14 mouse cellular contexts compared by ENCODE assay signal in the genomic region with DNA sequence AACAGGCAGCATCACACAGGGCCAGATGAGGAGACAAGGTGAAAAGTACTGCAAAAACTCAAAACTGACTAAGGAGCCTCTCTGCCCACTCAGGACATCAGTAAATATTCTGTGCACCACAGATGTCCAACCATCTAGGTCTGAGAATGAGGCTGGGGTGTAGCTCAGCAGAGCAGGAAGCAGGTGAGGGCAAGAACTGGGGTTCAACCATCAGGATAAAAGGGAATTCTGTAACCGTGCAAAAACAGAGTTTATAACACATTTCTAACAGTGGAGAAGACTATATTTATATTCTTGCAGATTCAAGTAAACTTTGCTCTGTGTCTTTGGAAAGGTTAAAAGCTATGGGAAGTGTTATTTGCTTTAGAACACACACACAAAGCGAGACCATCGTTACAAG. TPM values are rescaled to one million over a fixed set of nuclear protein-coding genes. Genes with fewer than 3 reads are reported as not detected.
A peak's percentile ranks its signal among the peaks of the same experiment; 100 is the strongest.
DNase-seq lines count a peak whose midpoint lies in the region; ATAC-seq and TF ChIP-seq lines count a peak whose summit lies in the region.
"Had no signal": no experiment of that assay in that cellular context is flagged by ENCODE, and none has a peak within 500 bp of the region (broad histone marks: within the 10 kb centered on the region; RNA-seq: fewer than 3 reads in every experiment).

No protein-coding gene starts in this region.

- H3K9ac ChIP-seq in hindbrain, embryonic 13.5 days: no peak overlapping the region
- H3K9ac ChIP-seq in liver, embryonic 14.5 days (replicated peaks): peak overlapping the region; percentile 18; the same call in 1 of the 2 replicates

- DNase-seq in heart, adult 11 months: peak; percentile 64
- DNase-seq in heart, adult 9 months (ENCODE audit: low spot score in 2 of 2): no peak
- DNase-seq in embryonic facial prominence, embryonic 10.5 days (ENCODE audit: low spot score): no peak
- no peak for DNase-seq in liver, embryonic 14.5 days (ENCODE audit: low read depth in 3 of 3, low spot score in 3 of 3)
- no peak for DNase-seq in layer of hippocampus, postnatal 14 days (ENCODE audit: low spot score in 2 of 2)
- no peak for DNase-seq in gastrocnemius, adult 8-10 months (ENCODE audit: low spot score in 2 of 2)
- no peak for DNase-seq in embryo, embryonic 10.5 days (ENCODE audit: low spot score)
- DNase-seq: B cell, adult 2 months; cerebellum, postnatal 25 days; heart, adult 2 months; kidney, postnatal 36 days had no signal

- peaks cover 17% of the 10 kb centered on the region for H3K36me3 ChIP-seq in embryonic facial prominence, embryonic 10.5 days (replicated peaks)
- H3K36me3 ChIP-seq in hindbrain, embryonic 13.5 days: no peaks in the 10 kb centered on the region
- no peaks in the 10 kb centered on the region; the same call in 1 of the 2 replicates for H3K36me3 ChIP-seq in liver, embryonic 14.5 days (replicated peaks; ENCODE audit: control insufficient read depth, insufficient read depth, low read depth)

- peak overlapping the region; percentile 90 for H3K4me3 ChIP-seq in embryonic facial prominence, embryonic 10.5 days
- H3K4me3 ChIP-seq in hindbrain, embryonic 13.5 days: no peak overlapping the region
- H3K4me3 ChIP-seq in liver, embryonic 14.5 days (ENCODE audit: insufficient read depth in 1 of 2, low read depth in 2 of 2, low read length in 2 of 2): peak overlapping the region in 1 of 2 experiments; percentile 97; a peak in 1 of 4 replicates
- H3K4me3 ChIP-seq: heart, adult 2 months had no signal

- no peak overlapping the region for H3K27ac ChIP-seq in embryonic facial prominence, embryonic 10.5 days (replicated peaks)
- no peak overlapping the region for H3K27ac ChIP-seq in hindbrain, embryonic 13.5 days
- H3K27ac ChIP-seq in liver, embryonic 14.5 days: no peak overlapping the region
- H3K27ac ChIP-seq: heart, adult 2 months had no signal

- ATAC-seq in hindbrain, embryonic 13.5 days (ENCODE audit: low FRiP score): no peak
- no peak for ATAC-seq in liver, embryonic 14.5 days (ENCODE audit: insufficient read depth)

- H3K4me1 ChIP-seq in embryonic facial prominence, embryonic 10.5 days: peaks cover 33% of the 10 kb centered on the region
- H3K4me1 ChIP-seq in hindbrain, embryonic 13.5 days (replicated peaks): peaks cover 14% of the 10 kb centered on the region
- peaks cover 27 to 35% of the 10 kb centered on the region in 2 experiments for H3K4me1 ChIP-seq in liver, embryonic 14.5 days (replicated peaks; ENCODE audit: control insufficient read depth in 2 of 2, insufficient read depth in 2 of 2, low read length in 1 of 2)

- no peaks in the 10 kb centered on the region for H3K27me3 ChIP-seq in embryonic facial prominence, embryonic 10.5 days (replicated peaks; ENCODE audit: low read depth, poor library complexity, severe bottlenecking)
- no peaks in the 10 kb centered on the region for H3K27me3 ChIP-seq in hindbrain, embryonic 13.5 days
- H3K27me3 ChIP-seq in liver, embryonic 14.5 days (ENCODE audit: control insufficient read depth, insufficient read depth, low read length): no peaks in the 10 kb centered on the region

- WGBS in embryonic facial prominence, embryonic 10.5 days: 91% methylated on average over 3 of the region's 3 CpGs
- WGBS in hindbrain, embryonic 13.5 days: 91% methylated on average over 3 of the region's 3 CpGs
- 66% methylated on average over 3 of the region's 3 CpGs for WGBS in liver, embryonic 14.5 days (ENCODE audit: insufficient replicate concordance)

- no peak for TF ChIP-seq CTCF in liver, embryonic 14.5 days (IDR thresholded peaks at IDR 0.05; ENCODE audit: low read depth)

- H3K4me2 ChIP-seq in hindbrain, embryonic 13.5 days: peak overlapping the region; percentile 19; the same call in 1 of the 2 replicates
- H3K4me2 ChIP-seq in liver, embryonic 14.5 days (ENCODE audit: low read depth): peak overlapping the region; percentile 92

- H3K9me3 ChIP-seq in embryonic facial prominence, embryonic 10.5 days: 0 out of 2 replicates have a peak, but pooled peaks cover 2% of the 10 kb centered on the region
- H3K9me3 ChIP-seq in hindbrain, embryonic 13.5 days: no peaks in the 10 kb centered on the region
- H3K9me3 ChIP-seq in liver, embryonic 14.5 days (ENCODE audit: control insufficient read depth, low read length): no peaks in the 10 kb centered on the region

- no peak for TF ChIP-seq EP300 in liver, embryonic 14.5 days (IDR thresholded peaks at IDR 0.05; ENCODE audit: low read depth)

RNA-seq across cellular contexts. Expression of gene Gpsm2, which starts 2.3 kb away (rescaled TPM):
- 76.0 and 80.2 TPM in 2 replicates for polyA plus RNA-seq in embryonic facial prominence, embryonic 10.5 days (2016; fragmentation: Nextera tagmentation; extraction: Ambion mirVana)
- 24.4 and 26.8 TPM in 2 replicates for polyA plus RNA-seq in hindbrain, embryonic 13.5 days (2015; fragmentation: Nextera tagmentation; extraction: Ambion mirVana)
- polyA plus RNA-seq in liver, embryonic 14.5 days (2012; rRNA removed): 10.3 and 20.1 TPM in 2 replicates
- 48.6 and 49.4 TPM in 2 replicates for polyA plus RNA-seq in liver, embryonic 14.5 days (2014; fragmentation: Nextera tagmentation; extraction: Ambion mirVana)
- total RNA-seq in layer of hippocampus, postnatal 14 days (2021): 10 to 100 TPM; 16.1 to 18.0 TPM
- 1 to 10 TPM in 1 of 4 experiments, under 1 TPM in 3; 0.56 to 1.2 (median 0.74) TPM for total RNA-seq in gastrocnemius, adult 8-10 months (2022)

RNA-seq across cellular contexts. Expression of gene Aknad1, which starts 19.7 kb away (rescaled TPM):
- 0.06 TPM in 1 of 2 replicates, not detected in the other for polyA plus RNA-seq in embryonic facial prominence, embryonic 10.5 days (2016; fragmentation: Nextera tagmentation; extraction: Ambion mirVana)
- 0.16 TPM in 1 of 2 replicates, not detected in the other for polyA plus RNA-seq in hindbrain, embryonic 13.5 days (2015; fragmentation: Nextera tagmentation; extraction: Ambion mirVana)
- 0.70 and 0.88 TPM in 2 replicates for polyA plus RNA-seq in liver, embryonic 14.5 days (2012; rRNA removed)
- 0.30 and 0.53 TPM in 2 replicates for polyA plus RNA-seq in liver, embryonic 14.5 days (2014; fragmentation: Nextera tagmentation; extraction: Ambion mirVana)
- total RNA-seq in layer of hippocampus, postnatal 14 days (2021): under 1 TPM in 1 of 2 experiments, not detected in 1; 0.14 TPM
- under 1 TPM; 0.11 to 0.34 (median 0.15) TPM for total RNA-seq in gastrocnemius, adult 8-10 months (2022)
- total RNA-seq: MEL; neutrophil, adult 5-6 weeks had no signal
